Mouse (Mus musculus) brain, embryonic 18.5 days (tissue): ENCODE measurements at regions not wholly inside any gene's neighbourhood (a gene's known extent, or its start where the extent isn't known, plus 50 kb on each side); places are given as distances from the start of the nearest gene placed in this dataset.

Source experiments
- DNase-seq: peaks from one replicate; pipeline ENCODE4 v3.0.0-alpha.2; 2012; ENCODE audit warnings: low read depth, low spot score

GRCm38 (mm10) chr5:118316310-118317017 lies 71.4 kb downstream of the 2410131K14Rik start:
- no peak for DNase-seq

GRCm38 (mm10) chr5:118318073-118318472 lies 73.0 kb downstream of the 2410131K14Rik start:
- DNase-seq, result no peak

DNA sequence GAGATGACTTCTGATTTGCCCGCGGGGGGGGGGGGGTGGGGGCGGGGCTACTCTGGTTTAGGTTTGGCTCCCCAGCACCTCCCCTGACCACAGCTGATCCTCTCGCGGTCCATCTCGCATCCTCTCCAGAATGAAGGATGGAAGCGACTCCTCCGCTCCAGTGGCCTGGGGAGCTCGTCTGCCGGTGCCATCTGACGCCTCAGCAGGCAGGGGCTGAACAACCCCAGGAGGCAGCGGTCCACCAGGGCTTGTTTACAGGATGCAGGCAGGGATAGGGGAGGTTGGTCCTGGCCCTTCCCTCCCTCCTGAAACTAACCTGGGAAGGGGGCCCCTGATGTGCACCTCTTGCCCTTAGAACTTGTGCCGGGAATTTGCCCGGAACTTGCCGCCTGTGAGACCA lies 73.9 kb downstream of the 2410131K14Rik start:
- DNase-seq, result no peak

- no peak for DNase-seq
Measured at GRCm38 (mm10) chr5:118321719-118322455, 76.9 kb downstream of the 2410131K14Rik start.

DNA sequence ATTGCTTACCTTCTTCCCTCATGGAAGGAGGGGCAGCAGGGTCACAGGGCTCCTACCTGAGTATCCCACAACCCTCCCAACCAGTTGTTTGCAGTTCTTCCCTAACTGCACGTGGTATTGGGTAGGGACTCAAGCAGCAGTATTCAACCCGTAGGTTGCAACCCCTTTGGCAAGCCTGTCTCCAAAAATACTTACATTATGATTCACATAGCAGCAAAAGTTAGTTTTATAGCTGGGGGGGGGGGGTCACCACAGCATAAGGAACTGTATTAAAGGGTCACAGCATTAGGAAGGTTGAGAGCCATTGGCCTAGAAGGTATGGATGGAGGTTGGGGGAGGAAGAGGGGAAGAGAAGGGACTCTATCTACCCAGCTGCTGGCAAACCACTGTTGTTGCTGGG lies 78.1 kb downstream of the 2410131K14Rik start:
- DNase-seq, result no peak

GRCm38 (mm10) chr5:118326837-118327541 lies 82.0 kb downstream of the 2410131K14Rik start:
- DNase-seq, result peak; percentile 85

DNA sequence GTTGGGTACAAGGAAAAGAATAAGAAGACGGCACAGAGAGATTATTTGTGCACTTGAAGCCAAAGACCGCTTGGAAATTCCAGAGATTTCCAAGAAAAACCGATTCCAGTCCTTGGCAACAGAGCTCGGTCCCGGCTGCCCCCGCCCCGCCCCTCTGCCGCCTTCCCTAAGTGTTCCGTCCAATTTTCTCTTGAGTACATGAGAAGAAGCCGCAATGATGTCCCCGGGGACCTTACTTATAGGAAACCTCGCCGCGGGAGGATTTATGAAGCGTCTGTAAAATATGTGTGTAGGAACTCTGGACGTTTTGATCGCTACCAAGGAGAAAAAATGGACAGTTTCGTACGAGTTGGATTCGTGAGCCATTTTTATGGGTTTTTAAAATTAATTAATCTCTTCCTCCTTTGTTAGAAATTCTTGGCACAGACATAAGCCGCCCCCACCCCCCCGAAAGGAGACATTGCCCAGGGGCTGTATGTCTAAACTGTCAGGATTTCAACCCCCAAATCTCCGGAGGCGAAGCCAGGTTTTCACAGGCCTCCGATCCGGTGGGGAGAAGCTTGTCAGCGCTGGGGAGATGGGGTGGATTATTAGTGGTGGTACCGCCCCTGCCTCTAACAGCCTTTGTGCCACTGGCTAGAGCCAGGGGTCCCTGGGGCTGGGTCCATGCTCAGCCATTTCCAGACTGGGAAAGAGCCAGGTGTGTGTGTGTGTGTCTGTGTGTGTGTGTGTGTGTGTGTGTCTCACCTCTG lies 83.1 kb downstream of the 2410131K14Rik start:
- DNase-seq, result no peak

DNA sequence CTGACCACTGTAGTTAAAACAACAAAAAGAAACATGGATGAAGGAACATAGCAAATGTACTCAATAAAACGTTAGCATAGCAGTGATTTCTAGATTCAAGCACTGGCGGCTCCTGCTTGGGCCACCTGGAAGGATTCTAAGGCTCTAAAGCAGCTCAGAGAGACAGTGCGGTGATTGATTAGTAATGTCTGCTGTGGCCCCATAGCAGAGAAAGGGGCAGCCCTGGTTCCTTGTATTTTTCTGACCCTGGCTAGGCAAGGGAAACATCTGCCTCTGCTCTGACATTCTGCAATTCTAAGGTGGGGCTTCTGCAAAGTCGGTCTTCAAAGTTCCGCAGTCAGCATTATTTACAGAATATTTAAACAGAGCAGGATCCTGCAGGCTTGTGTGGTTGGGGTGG lies 84.1 kb downstream of the 2410131K14Rik start:
- no peak for DNase-seq

GRCm38 (mm10) chr5:118331286-118331607 lies 86.2 kb downstream of the 2410131K14Rik start:
- DNase-seq, result no peak

GRCm38 (mm10) chr5:118331608-118332394 lies 86.8 kb downstream of the 2410131K14Rik start:
- DNase-seq, result peak; percentile 72

GRCm38 (mm10) chr5:118334054-118334453 lies 89.0 kb downstream of the 2410131K14Rik start:
- no peak for DNase-seq

GRCm38 (mm10) chr5:118338186-118338585 lies 93.2 kb downstream of the 2410131K14Rik start:
- DNase-seq, result no peak

- no peak for DNase-seq
Measured at GRCm38 (mm10) chr5:118339676-118340661, 94.9 kb downstream of the 2410131K14Rik start.

GRCm38 (mm10) chr5:118343444-118344320 lies 98.7 kb downstream of the 2410131K14Rik start:
- DNase-seq, result no peak

GRCm38 (mm10) chr5:118345226-118345625 lies 100.2 kb downstream of the 2410131K14Rik start:
- DNase-seq, result no peak

GRCm38 (mm10) chr5:118349057-118349456 lies 104.0 kb downstream of the 2410131K14Rik start:
- DNase-seq, result no peak

DNA sequence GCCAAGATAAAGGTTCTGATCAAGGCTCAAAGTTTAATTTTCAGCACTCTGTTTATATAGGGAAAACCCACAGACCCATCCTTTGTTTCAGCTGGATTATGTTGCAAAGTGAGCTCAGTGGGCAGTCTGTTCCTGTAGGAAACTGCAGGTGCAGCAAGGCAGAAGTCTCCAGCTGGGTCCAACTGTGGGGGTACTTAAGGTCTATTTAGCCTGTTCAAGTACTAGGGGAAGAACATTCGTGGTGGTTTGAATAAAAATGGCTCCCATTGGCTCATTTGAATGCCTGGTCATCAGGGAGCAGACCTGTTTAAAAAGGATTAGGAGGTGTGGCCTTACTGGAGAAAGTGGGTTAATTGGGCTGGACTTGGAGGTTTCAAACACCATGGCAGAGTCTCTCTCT lies 106.3 kb downstream of the 2410131K14Rik start:
- DNase-seq, result no peak

- DNase-seq, result no peak
Measured at GRCm38 (mm10) chr5:118352142-118352541, 107.1 kb downstream of the 2410131K14Rik start.

DNA sequence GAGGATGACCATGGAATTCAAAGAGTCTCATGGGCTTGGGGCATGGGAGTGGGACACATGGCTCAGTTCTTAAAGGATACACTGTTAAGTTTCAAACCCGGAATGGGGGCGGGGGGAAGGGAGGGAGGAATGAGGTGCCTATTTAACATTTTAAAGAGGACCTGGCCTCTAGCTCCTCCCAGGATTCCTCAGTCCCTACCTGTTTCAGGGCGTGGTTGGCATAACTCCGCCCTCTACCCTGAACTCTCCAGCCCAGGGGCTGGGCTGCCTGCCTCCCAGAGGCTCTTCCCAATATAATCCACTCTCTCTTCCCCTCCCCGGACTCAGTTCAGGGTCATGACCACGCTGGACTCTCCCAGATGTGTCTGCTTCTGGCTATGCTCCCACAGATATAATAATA lies 108.0 kb downstream of the 2410131K14Rik start:
- no peak for DNase-seq
